Mouse (Mus musculus): Measurements from ENCODE around the gene Mapkapk3.
"Not testable (repeated sequence)": the region's sequence is repeated elsewhere in the genome, so short reads cannot be mapped to it uniquely, and the experiment has no call there.

Gene Mapkapk3

DNA sequence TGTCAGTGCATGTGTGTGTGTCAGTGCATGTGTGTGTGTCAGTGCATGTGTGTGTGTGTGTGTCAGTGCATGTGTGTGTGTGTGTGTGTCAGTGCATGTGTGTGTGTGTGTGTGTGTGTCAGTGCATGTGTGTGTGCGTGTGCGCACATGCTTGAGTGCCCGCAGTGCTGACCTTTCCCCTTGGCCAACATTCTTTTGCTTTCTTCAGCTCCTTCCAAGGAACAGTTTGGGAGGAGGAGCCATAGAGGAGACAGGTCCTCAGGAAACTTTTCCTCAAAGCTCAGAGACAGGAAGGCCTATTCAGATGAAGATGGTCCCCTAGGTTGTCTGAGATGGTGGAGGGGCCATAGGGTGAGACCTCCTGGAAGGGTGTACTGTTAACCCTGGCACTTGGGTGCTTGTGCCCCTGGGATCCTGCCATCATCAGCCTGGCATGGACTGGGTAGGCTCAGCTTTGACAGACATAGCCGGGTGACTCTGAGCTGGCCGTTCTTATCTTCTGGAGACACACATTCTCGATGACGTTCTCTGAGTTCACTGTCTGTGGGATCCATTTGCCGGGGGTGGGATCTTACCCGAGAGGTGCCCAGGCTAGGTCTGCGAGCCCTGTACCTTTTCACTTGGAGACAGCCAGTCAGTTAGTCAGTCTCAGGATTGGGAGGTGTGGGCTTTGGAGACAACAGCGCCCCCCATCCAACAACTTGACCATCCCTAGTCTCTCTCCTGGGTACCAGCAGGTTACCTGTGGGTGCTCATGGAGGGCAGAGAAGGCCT, 17.6 kb upstream of the Mapkapk3 start:
- DNase-seq: peak; percentile 47

DNA sequence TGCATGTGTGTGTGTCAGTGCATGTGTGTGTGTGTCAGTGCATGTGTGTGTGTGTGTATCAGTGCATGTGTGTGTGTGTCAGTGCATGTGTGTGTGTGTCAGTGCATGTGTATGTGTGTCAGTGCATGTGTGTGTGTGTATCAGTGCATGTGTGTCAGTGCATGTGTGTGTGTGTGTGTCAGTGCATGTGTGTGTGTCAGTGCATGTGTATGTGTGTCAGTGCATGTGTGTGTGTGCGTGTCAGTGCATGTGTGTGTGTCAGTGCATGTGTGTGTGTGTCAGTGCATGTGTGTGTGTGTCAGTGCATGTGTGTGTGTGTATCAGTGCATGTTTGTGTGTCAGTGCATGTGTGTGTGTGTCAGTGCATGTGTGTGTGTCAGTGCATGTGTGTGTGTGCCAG, 17.0 kb upstream of the Mapkapk3 start:
- DNase-seq: not testable (repeated sequence)

DNA sequence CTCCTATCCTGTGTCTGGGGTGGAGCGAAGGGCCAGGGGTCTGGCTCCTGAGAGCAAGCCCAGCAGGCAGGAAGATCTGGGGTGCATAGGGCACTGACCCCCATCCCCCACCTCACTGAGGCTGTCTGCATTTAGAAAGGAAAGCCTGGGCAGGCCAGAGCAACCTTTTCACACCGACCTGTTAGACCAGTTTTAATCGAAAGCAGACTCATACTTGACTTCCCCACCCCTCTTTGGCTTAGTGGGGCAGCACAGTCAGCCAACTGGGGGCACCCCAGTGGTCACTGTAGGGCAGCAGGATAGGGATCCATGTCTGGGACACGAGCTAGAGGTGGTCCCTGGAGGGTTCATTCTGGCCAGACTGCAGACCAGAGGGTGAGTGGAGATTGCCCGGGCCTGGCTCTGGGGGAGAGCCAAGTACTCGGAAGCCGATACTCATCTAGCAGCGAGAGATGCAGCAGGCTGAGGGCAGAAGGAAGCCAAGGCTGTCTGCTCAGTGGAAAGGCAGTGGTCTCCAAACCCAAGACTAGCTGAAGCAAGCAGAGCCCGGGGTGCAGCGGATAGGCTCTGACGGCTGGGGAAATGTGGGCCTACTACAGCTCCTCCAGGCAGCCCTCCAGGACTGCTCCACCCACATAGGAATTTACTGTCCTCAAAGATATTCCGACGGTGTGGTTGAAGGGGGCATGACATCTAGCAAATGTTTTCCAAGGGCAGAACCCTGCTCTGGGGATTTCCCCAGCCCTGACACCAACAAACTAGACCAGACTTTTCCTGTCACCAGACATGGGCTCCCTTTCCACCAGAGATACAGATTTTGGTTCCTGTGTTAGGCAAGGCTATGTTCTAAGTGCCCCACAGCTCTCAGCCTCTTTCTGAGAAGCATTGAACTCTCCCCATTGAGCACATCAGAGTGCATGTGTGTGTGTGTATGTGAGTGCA, 16.2 kb upstream of the Mapkapk3 start:
- DNase-seq: peak; percentile 54

DNA sequence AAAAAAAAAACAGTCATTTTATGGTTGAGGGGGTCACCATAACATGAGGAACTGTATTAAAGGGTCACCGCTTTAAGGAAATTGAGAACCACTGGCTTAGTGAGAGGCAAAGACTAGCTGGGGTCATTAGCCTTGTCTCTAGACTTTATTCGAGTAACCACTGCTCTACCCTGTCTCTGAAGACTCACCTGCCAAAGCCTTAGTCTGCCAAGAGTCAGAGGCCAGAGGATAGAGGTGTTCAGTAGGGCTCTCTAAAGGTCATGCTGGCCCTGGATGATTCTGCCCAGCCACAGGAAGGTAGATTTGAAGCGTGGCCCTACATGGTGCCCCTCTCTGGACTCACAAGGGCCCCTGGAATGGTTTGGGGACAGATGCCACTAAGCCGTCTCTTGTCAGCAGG, 15.3 kb upstream of the Mapkapk3 start:
- DNase-seq: no peak

DNA sequence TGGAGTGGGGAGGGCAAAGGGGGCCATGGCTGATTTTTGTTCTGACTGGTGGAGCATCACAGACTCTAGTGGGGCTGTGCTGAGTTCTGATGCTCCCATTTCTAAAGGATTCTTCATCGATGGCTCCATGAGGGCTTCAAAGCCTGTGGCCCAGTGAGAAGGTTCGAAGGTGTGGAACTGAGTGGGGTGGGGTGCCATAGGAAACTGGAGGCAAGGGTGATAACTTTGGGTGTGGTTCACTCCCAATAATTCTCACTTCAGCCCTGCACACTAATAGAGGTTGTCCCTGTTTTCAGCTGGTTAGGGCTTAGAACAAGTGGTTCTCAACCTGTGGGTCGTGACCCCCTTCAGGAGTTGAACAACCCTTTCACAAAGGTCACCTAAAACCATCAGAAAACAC, 14.7 kb upstream of the Mapkapk3 start:
- no peak for DNase-seq

DNA sequence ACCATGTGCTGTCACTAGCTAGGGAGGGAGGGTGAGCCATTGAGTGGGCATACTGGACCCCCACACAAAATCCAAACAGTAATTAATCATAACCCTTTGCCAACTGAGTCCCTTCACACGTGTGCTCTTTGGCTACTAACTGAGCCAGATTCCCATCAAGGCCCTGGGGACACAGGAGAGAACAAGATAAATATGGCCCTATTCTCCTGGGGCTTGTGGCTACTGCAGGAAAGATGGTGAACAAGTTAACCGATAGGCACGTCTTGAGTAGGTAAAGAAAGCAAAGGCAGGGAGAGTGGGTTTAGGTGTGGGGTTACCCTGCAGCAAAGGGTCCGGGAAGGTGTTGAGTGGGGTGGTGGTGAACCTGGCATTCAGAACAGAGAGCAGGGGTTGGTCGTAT, 14.2 kb upstream of the Mapkapk3 start:
- DNase-seq: no peak

DNA sequence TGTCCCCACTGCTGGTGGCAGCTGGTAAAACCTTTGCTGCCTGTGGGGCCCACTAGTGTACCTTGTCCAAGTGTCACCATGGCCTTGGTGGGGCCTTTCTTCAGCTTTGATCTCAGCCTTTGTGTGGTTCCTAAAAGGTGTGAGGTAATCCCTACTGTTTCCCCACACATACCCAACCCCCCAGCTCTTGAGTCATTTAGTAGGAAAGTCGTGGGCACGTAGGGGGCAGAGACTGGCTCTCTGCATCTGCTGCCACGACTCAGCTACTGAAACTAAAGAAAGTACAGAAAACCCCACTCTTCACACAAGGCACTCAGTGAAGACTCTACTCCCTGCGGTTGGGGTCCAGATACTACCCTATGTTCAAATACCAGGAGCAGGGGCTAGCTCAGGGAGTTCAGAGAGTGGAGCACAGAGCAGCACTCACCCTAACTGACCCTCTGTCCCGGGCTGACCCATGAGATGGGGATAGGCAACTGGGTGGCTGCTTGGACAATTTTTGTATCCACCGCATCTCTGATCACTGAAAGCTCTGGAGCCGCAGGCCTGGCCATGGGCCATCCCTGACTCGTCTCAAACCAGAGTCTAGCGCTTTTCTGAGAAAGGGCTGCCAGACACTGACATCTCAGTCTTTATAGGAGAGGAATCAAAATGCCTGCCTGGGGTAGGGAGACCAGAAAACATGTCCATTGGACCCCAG, 13.6 kb upstream of the Mapkapk3 start:
- no peak for DNase-seq

DNA sequence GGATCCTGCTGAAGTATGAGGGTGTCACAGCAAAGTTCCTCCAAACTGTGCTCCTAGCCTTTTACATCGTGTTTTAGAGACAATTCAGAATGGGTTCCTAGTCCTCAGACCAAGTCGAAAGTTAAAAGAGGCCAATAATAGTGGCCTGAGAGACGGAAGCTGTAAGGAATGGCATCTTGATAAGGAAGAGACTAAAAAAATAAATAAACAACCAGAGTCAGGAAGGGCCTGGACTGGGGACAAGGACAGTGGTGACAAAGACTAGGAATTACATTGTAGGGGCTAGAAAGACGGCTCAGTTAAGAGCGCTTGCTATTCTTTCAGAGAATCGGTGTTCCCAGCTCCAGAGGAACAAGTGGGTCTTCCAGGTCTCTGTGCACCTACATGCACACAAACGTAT, 12.9 kb upstream of the Mapkapk3 start:
- DNase-seq: no peak

DNA sequence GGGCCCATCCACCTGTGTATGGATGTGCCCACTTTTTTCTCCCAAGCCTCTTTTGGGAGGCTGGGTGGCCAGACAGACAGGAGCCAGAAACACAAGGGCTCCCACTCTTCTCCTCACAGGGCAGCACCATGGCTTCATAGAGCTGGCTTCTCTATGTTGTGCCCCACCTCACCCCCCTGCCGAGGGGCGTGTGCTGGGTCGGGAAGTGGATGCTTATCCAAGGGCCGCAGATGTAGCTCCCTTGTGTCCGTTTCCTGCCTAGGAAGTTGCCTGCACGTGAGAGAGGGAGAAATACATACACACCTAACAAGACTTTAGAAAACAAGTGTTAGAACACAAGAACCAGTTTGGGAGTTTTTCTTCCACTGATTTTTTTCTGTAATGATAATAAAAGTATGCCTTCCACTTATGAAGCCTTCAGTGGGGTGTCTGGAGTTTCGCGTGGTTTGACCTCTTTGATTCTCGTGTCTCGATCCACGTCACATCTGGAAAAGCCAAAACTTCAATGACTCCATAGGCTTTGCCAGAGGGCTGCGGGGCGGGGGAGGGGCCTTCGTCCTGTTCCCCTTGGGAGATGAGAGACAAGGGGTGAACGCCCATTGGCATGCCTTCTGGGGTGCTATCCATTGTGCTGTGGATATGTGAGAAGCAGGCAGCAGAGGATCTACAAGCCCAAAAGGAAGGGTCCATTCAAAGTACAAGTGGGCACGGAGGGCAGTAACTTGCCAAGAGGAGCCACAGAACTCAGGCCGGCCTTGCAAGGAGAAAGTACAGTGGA, 12.1 kb upstream of the Mapkapk3 start:
- DNase-seq: no peak

DNA sequence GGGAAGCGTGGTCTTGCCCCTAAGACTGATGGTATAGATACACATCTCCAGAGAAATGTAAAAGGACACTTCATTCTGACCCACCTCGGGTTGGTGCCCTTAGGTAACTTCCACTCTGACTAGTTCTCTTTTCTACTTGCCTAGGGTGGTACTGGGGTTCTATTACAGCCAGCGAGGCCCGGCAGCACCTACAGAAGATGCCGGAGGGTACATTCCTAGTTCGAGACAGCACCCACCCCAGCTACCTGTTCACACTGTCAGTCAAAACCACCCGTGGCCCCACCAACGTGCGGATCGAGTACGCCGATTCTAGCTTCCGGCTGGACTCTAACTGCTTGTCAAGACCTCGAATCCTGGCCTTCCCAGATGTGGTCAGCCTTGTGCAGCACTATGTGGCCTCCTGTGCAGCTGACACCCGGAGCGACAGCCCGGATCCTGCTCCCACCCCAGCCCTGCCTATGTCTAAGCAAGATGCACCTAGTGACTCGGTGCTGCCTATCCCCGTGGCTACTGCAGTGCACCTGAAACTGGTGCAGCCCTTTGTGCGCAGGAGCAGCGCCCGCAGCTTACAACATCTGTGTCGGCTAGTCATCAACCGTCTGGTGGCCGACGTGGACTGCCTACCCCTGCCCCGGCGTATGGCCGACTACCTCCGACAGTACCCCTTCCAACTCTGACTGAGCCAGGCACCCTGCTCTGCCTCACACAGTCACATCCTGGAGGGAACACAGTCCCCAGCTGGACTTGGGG, 10.7 kb upstream of the Mapkapk3 start:
- DNase-seq: no peak

DNA sequence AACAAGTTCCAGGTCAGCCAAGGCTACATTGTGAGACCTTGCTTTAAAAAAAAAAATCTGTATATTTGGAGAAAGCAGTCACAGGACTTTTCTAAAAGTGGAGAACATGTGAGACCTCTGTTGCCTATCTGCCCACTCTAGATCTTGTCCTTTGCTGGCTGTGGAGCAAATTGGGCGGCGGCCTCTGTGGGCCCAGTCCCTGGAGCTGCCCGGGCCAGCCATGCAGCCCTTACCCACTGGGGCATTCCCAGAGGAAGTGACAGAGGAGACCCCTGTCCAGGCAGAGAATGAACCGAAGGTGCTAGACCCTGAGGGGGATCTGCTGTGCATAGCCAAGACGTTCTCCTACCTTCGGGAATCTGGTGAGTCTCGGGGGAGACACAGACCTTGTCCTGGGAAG, 10.1 kb upstream of the Mapkapk3 start:
- no peak for DNase-seq

DNA sequence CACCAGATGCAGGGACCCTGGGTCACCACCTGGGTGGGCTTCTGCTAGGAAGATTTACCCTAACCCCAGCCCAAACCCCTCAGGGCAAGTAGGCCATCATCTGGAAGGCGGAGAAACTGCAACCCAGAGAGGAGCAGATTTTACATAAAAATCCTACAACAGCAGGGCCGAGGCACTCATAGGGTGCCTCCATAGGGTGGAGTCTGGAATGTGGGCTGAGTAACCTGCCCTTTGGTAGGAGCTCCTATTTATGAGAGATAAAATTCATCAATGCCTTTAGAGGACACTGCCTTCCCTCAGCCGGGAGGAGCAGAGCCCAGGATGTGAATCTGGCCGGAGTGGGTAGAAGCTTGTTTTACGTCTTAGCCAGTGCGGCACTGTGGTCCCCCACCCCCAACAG, 9.2 kb upstream of the Mapkapk3 start:
- no peak for DNase-seq

DNA sequence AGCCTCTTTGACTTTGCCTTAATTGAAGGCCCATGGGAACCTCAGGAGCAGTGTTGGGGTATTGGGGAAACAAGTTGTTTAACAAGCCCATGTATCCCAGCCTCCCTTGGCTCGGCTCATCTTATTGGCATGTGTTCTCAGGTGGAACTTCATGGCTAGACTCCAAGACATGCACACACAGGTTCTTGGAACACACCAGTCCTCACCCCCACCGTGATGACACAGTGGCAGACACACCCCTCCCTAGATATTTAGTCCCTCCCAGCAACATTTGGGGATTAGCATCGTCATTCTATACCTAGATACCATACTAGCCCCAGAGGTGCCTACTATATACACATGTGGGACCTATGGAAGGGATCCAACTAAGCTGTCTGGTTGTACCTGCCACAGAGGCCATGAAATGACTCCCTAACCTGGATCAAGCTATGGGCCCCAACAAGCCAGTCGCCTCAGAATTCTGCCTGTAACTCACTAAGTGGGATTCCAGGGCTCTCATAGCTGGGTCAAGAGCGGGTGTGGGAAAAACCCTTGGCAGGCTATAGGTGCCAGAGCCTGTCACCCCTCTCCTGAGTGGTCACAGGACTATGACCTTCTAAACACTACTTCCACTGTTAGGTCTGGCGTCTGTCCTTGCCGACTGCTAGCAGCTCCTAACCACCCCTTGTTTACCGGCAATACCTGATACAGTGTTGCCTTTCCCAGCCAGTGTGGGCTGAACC, 8.5 kb upstream of the Mapkapk3 start:
- DNase-seq: peak; percentile 52

DNA sequence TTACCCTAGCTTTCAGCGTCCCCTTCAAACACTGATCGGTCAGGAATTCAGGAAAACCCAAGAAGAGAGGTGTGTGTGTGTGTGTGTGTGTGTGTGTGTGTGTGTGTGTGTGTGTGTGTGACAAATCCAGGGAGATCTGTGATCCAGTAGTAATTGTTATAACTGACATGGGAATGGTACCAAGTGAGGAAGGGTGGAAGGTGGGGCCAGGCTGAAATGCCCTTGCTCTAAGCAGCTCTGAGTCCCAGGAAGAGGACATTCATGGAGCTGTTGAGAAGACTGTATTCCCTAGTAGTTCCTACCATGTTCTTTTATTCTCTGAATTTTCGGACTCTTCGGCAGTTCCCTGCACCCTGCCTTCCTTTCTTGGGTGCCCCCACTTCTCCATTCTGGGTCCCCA, 8.0 kb upstream of the Mapkapk3 start:
- no peak for DNase-seq

DNA sequence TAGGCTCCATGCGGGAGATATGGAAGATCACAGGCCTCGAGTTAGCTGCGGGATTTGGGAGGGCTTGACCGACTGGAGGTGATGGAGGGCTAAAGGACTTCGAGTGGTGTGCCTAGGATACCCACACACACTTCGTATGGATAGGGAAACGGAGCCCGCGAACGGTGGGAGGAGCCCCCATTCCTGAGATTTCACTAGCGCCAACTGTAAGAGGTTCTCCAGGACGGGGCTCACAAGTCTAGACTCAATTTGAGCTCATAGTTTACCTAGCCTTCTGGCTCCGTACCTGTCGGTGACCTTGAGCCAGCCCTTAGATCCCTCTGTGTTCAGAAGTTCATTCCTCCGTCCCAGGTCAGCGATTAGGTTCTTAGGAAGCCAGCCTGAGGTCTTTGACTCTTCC, 7.4 kb upstream of the Mapkapk3 start:
- no peak for DNase-seq

DNA sequence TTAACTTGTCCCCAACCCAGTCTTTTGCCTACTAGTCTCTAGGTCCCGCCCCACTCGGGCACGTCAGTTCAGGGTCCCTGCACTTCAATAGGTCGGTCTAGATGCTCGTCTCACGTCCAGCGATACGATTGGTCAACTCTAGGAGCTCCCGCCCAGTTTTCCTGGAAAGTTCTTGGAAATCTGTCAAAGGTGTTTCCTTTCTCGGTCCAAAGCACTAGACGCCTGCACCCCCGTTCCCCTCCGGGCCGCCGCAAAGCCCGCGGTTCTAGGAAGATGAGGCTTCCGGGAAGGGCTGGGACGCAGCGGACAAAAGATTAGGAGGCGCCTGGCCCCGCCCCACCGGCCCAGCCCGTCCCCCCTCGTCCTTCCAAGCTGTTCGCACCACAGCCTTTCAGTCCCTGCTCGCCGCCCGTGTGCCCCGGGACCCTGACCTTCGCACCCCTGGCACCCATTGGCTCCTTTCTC, 6.9 kb upstream of the Mapkapk3 start:
- DNase-seq: peak; percentile 95

DNA sequence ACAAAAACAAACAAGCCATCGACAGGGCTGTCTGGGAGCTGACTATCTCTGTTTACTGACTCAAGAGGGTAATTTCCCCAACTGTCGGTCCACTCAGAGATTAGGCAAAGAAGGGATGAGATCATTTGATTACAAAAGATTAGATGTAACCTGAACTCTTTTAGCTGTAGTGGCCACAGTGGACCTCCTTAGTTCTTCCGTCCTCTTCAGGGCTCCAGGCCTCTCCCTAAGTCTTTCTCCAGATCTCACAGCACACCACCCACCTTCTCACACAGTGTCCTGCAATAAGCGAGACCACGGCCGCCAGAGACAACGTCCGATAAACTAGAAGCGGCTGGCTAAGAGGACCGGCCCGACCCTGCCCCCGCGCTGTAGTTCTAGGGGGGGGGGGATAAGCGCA, 6.4 kb upstream of the Mapkapk3 start:
- DNase-seq: no peak

DNA sequence AAGGTAGTCTGAATTCAATTTTAAA, 6.2 kb upstream of the Mapkapk3 start, which contains the start of gene Cish:
TSS of gene Cish (plus strand) at position 11 of the 25 bp plus-strand sequence.
- no peak for DNase-seq

DNA sequence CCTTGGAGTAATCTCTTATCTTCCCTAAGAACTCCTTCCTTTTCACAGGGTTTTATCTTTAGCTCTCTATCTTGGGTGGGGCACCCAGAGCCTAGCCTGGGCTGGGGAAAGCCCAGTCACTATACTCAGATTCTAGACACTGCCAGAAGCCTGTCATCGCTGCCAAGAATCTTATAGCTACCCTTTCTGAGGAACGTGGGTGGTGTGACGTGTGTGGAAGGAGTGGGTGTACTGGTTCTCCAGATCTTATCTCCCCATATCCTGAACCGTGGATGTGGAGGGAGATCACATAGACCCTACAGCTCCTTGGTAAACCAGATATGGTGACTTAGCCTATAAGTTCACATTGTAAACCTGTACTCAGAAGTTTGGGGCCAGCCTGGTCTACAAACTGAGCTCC, 5.9 kb upstream of the Mapkapk3 start:
- DNase-seq: no peak

DNA sequence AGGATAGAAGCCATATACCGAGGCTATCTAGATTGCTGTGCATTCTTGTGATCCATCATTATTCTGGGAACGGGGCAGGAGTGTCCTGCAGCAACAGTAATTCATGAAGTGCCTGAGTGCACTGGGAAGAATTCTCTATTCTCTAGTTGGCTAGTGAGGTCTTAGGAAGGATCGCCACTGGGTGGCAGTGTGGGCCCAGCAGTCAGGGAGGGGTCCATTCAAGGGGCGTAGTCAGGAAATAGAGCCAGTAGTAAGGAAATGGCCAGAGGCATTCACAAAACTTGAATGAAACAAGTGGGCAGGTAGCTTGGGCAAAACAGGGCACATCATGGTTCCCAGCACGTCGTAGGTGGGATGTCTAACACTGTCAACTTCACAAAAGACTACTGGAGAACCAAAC, 4.6 kb upstream of the Mapkapk3 start:
- DNase-seq: peak; percentile 92

DNA sequence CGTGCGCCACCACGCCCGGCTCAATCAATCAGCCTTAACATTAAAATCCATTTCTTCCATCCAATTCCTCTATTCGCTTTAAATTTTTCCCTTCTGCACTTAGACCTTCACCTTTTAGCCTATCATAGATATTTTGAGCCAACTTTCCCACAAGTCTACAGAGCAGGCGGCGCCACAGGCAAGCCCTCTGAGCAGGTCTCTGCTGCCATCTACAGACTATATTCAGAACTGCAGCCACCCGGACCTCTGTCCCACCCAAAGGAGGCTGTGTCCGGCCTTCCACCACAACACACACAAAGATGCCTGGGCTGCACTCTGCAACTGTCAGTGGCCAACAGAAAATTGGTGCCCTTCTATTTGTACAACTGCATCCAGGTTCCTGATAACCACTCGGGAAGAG, 1.2 kb upstream of the Mapkapk3 start:
- DNase-seq: peak; percentile 92

DNA sequence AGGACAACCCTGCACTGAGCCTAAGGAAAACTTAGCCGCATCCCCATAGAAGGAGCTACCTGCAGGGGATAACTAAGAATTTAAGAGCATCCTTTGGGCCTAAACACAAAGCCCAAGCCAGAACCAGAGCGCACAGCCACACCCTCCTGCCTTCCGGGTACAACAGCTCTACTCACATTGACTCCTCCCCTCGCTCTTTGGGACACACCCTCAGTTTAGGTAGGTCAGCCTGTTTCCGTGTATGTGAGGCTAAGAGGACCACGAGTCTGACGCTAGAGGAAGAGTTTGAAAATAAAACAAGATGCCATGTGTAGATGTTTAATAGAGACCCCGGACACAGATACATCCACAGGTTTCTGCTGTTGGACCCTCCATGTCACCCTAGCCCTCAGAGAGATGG, 966 bp downstream of the Mapkapk3 start:
- DNase-seq: no peak

Data from kidney, postnatal 10 days (tissue).